Mouse (Mus musculus): ENCODE results near the gene Tnfrsf1a.

Tnfrsf1a gene

GRCm38 (mm10) chr6:125323547-125323946 is 25.6 kb upstream of the Tnfrsf1a start:
- no peak for DNase-seq (ENCODE audit: low spot score in 2 of 2)

GRCm38 (mm10) chr6:125325337-125325736 is 23.8 kb upstream of the Tnfrsf1a start:
- no peak for DNase-seq (ENCODE audit: low spot score in 2 of 2)

GRCm38 (mm10) chr6:125328243-125328642 is 20.9 kb upstream of the Tnfrsf1a start:
- DNase-seq (ENCODE audit: low spot score in 2 of 2): no peak

GRCm38 (mm10) chr6:125330626-125331326 is 18.4 kb upstream of the Tnfrsf1a start:
- DNase-seq (ENCODE audit: low spot score in 2 of 2): peak in 1 of 2 experiments; percentile 60

GRCm38 (mm10) chr6:125333112-125333899 is 15.9 kb upstream of the Tnfrsf1a start:
- no peak for DNase-seq (ENCODE audit: low spot score in 2 of 2)

- no peak for DNase-seq (ENCODE audit: low spot score in 2 of 2)
These were observed 14.8 kb upstream of the Tnfrsf1a start for GRCm38 (mm10) chr6:125334356-125334755.

- DNase-seq (ENCODE audit: low spot score in 2 of 2): no peak
These were observed 10.1 kb upstream of the Tnfrsf1a start for GRCm38 (mm10) chr6:125338791-125339660.

- DNase-seq (ENCODE audit: low spot score in 2 of 2): no peak
These were observed 8.9 kb upstream of the Tnfrsf1a start for GRCm38 (mm10) chr6:125340244-125340643.

- no peak for DNase-seq (ENCODE audit: low spot score in 2 of 2)
These were observed 7.0 kb upstream of the Tnfrsf1a start for GRCm38 (mm10) chr6:125342198-125342597.

- no peak for DNase-seq (ENCODE audit: low spot score in 2 of 2)
These were observed 5.1 kb upstream of the Tnfrsf1a start for GRCm38 (mm10) chr6:125344084-125344483.

- no peak for DNase-seq (ENCODE audit: low spot score in 2 of 2)
These were observed 4.3 kb upstream of the Tnfrsf1a start for GRCm38 (mm10) chr6:125344866-125345265.

GRCm38 (mm10) chr6:125345625-125346024 is 3.5 kb upstream of the Tnfrsf1a start:
- no peak for DNase-seq (ENCODE audit: low spot score in 2 of 2)

GRCm38 (mm10) chr6:125346029-125346428 is 3.1 kb upstream of the Tnfrsf1a start:
- DNase-seq (ENCODE audit: low spot score in 2 of 2): no peak

- DNase-seq (ENCODE audit: low spot score in 2 of 2): peak in 1 of 2 experiments; percentile 41
These were observed 541 bp downstream of the Tnfrsf1a start for GRCm38 (mm10) chr6:125349575-125350230.

DNA sequence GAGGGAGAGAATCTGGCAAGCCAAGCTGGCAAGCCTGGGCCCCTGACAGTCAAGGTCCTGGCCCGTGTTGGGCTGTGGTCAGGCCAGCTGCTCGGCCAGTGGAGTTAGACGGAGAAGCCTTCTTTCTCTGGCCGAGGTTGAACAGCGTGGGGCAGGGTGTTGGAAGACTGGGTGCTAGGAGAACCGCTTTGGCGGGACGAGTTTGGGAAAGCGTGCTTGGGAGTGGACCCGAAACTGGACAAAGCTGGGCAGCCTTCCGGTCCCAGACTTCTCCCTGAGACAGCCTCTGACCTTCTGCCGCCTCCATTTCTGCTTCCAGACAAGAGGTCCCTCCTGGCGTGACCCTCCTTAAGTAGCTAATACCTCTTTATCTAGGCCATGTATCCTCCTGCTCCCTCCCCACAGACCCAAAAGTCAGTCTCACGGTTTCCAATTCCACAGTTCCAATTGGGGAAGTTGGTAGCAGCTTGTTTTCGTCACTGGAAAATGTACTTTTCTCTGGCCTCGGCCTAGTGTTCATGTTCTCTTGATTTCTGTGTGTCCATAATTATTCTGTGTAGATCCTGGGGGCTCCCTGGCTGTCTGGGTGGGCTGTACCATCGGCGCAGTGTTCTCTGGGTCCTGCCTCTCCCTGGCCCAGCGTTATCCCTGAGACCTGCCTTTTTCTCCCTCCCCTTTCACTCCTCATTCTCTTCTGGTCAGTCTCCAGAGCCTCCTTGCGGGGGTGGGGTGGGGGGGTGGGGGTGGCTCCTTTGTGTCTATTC is 1.3 kb downstream of the Tnfrsf1a start:
- no peak for DNase-seq (ENCODE audit: low spot score in 2 of 2)

DNA sequence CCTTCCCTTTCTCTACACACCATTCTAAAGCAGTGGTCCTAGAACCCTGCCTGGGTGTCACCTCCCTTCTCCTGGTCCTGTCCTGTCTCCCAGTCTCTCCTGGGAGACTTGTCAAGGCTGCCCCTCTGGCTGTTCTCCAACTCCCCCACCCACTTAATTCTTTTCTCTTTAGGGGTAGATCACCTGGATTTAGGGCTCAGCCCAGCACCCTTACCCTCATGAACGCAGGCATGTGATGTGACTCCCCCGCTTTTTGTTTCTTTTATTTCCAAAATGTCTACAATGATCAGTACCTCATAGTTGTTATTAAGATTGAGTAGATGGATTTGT is 1.8 kb downstream of the Tnfrsf1a start:
- no peak for DNase-seq (ENCODE audit: low spot score in 2 of 2)

DNA sequence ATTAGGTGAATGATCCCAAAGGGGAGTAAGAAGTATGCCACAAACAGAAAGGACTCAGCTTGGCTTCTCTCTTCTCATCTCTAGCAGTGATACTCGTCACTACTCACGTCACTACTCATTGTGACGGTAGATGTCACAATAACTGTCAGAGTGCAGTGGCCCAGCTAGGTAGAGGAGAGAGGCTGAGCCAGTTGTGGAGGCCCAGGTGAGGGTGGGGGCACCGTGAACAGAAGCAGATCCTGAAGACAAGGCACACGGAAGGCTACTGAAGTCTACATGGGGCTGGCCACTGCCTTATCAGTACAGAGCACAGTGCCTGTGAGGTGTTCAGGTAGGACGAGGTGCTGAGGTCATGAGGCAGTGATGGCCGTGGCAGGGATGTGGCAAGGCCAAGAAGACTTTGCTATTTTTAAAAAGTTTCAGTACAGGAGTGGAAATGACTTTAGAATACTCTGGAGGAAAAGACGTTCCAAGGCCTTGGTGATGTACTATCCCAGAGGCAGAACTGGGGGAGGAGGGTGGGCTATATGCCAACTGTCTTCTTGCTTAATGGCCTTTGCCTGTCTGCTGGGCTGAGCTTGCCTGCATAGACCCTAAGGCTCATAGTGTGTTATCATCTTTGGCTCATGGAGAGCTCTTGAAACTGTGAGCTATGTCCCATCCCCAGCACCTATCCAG is 2.3 kb downstream of the Tnfrsf1a start:
- DNase-seq (ENCODE audit: low spot score in 2 of 2): no peak

- no peak for DNase-seq (ENCODE audit: low spot score in 2 of 2)
These were observed 2.9 kb downstream of the Tnfrsf1a start for GRCm38 (mm10) chr6:125352046-125352384.

- DNase-seq (ENCODE audit: low spot score in 2 of 2): no peak
These were observed 3.6 kb downstream of the Tnfrsf1a start for GRCm38 (mm10) chr6:125352811-125353210.

- DNase-seq (ENCODE audit: low spot score in 2 of 2): no peak
These were observed 4.1 kb downstream of the Tnfrsf1a start for GRCm38 (mm10) chr6:125353221-125353620.

DNA sequence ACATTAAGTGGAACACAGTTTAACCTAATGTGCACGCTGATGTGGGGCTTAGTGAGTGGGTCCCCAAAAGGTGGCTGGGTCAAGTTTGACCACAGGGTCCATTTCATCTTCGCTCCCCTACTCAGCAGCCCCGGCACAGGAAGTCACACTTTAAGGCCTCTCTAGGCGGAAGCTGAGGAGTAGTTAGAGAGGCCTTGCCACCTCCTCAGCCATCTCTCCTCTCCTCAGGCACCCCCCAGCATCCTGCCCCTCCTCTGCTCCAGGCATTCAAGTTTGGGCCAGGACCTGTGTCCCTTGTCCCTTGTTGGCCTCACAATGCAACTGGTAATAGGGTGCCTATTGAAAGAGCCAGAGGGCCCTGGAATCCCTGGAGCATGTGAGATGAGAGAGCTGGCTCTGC is 4.5 kb downstream of the Tnfrsf1a start:
- DNase-seq (ENCODE audit: low spot score in 2 of 2): no peak

All from spleen, postnatal 4 days (tissue).